Mouse (Mus musculus): Measurements from ENCODE around the gene Josd2. TPM values are rescaled to one million over a fixed set of nuclear protein-coding genes. Genes with fewer than 3 reads are reported as not detected.
A peak's percentile ranks its signal among the peaks of the same experiment; 100 is the strongest.

The Josd2 gene
- total RNA-seq, 2 experiments from 2014 or later = 61.5 to 68.3 TPM

DNA sequence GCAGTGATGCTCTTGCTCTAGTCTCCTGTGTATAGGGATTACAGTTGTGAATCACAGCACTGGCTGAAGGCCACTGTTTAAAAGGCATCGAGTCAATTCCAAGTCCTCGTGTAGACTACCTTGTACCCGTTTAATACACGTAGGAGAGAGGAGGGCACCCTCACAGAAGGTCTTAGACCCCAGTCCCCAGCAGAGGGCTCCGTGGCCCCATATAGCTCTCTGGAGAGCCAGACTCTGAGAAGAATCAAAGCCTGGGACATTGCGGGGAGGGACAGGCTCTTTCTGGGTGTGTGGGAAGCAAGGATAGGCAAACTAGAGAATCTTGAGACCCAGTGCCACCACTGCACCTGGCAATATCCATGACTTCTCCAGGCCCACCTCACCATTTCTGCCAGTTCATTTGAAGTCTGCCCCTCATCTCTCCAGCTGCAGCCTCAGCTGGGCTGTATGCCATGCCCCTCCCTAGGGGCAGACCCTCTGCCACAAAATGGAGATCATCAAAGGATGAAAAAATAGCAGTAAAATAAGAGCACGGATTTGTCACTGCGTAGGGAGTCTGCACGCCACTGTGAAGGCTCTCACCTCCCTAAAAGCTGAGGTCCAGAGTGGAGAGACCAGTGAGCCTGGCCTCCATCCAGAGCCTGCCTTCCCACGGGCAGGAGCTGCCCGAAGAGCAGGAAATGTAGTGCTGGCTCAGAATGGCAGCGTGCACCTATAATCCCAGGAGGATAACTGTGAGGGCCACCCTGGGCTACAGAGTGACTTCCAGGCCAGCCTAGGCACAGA, 21.5 kb upstream of the Josd2 start:
- no peak for DNase-seq

DNA sequence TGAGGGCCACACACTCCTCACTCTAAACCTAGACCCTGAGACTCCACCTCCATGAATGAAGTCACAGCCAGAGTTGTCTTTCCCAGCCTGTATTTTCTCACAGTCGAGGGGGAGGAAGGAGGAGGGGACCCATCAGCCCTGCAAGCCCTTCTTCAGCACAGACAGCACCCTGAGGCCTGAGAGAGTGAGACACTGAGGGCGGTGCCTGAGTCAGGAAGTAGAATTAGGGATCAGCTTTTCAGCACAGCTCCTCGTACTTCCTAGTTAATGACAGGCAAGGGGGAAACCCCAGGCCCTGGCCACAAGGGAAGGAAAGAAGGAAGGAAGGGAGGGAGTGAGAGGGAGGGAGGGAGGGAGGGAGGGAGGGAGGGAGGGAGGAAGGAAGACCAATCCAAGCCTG, 14.5 kb upstream of the Josd2 start:
- DNase-seq = no peak

DNA sequence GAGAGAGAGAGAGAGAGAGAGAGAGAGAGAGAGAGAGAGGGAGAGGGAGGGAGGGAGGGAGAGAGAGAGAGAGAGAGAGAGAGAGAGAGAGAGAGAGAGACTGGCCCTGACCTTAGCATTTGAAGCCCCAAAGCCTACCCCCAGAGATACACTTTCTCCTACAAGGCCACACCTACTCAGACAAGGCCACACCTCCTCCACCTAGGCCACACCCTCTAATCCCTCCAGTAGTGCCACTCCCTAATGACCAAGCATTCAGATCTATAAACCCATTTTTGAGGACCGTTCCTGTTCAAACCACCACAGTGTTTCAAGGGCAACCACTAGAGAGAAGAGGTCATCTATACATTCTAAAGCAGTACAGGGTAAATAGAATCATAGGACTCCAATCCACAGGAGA, 11.5 kb upstream of the Josd2 start:
- no peak for DNase-seq

DNA sequence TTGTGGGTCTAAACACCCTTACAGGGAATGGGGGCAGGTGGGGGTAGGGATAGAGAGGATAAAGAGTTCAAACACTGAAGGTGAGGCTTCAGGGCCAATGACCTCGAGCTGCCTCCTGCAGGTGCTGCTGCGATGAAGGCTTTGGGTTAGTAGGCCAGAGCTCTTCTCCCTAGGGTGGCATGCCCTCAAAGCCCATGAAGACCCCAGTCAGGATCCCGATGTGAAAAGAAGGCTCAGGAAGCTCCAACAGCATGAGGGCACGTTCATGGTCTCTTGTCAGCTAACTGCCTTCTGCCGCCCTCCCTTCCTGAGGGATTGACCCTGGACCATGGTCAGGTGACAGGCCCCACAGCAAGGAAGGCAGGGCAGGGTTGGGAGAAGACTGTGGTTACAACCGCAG, 7.7 kb upstream of the Josd2 start:
- DNase-seq = no peak

DNA sequence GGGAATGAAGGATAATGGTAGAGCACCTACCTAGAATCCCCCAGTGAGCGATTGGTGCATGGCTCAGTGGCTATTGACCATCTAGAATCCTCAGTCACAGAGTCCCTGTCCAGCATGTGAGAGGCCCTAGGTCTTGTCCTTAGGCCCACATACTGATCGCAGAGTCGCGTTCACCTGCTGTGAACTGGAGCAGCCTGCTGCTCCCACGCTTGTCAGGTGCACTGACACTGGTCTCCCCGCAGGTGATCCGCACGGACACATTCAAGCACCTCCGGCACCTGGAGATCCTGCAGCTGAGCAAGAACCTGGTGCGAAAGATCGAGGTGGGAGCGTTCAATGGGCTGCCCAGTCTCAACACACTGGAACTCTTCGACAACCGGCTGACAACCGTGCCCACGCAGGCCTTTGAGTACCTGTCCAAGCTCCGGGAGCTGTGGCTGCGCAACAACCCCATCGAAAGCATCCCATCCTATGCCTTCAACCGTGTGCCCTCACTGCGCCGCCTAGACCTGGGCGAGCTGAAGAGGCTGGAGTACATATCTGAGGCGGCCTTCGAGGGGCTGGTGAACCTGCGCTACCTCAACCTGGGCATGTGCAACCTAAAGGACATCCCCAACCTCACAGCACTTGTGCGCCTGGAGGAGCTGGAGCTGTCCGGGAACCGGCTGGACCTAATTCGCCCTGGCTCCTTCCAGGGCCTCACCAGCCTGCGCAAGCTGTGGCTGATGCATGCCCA, 6.8 kb upstream of the Josd2 start:
- no peak for DNase-seq

DNA sequence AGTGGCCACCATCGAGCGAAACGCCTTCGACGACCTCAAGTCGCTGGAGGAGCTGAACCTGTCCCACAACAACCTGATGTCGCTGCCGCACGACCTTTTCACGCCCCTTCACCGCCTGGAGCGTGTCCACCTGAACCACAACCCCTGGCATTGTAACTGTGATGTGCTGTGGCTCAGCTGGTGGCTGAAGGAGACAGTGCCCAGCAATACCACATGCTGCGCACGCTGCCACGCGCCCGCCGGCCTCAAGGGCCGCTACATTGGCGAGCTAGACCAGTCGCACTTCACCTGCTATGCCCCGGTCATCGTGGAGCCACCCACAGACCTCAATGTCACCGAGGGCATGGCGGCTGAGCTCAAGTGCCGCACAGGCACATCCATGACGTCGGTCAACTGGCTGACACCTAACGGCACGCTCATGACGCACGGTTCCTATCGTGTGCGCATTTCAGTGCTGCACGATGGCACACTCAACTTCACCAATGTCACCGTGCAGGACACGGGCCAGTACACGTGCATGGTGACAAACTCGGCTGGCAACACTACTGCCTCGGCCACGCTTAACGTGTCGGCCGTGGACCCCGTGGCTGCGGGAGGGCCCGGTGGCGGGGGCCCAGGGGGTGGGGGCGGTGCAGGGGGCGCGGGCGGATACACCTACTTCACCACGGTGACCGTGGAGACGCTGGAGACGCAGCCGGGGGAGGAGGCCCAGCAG, 6.1 kb upstream of the Josd2 start:
- no peak for DNase-seq

DNA sequence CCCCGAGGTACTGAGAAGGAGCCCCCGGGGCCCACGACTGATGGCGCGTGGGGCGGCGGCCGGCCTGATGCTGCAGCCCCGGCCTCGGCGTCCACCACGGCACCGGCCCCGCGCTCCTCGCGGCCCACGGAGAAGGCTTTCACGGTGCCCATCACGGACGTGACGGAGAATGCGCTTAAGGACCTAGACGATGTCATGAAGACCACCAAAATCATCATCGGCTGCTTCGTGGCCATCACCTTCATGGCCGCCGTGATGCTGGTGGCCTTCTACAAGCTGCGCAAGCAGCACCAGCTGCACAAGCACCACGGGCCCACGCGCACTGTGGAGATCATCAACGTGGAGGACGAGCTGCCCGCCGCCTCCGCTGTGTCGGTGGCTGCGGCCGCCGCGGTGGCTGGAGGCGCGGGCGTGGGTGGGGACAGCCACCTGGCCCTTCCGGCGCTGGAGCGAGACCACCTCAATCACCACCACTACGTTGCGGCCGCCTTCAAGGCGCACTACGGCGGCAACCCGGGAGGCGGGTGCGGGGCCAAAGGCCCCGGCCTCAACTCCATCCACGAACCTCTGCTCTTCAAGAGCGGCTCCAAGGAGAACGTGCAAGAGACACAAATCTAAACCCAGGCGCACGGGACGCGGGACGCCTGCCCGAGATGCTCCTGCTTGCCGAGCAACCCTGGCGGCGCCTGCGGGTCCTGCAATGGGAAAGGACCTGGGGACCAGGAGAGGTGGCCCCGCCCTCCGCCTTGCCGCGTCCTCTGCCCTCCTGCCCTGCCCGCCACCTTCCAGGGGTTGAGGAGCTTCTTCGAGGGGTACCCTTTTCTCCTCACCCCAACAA, 5.3 kb upstream of the Josd2 start:
- DNase-seq = peak; percentile 66

DNA sequence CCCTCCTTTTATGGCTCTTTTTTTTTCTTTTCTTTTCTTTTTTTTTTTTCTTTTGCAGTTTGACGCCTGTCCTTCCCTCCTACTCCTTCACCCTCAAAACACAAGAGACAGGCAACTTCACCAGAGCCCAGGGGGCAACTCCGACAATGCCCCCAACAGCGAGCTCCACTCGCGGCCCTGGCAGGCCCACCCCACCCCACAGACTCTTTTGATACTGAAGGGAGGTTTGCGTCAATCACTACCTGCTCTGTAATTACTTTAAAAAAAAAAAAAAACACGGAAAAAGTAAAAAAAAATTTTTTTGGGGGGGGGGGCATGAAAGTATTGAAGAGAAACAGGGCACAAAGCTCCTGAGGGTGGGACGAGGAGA, 4.7 kb upstream of the Josd2 start:
- no peak for DNase-seq

DNA sequence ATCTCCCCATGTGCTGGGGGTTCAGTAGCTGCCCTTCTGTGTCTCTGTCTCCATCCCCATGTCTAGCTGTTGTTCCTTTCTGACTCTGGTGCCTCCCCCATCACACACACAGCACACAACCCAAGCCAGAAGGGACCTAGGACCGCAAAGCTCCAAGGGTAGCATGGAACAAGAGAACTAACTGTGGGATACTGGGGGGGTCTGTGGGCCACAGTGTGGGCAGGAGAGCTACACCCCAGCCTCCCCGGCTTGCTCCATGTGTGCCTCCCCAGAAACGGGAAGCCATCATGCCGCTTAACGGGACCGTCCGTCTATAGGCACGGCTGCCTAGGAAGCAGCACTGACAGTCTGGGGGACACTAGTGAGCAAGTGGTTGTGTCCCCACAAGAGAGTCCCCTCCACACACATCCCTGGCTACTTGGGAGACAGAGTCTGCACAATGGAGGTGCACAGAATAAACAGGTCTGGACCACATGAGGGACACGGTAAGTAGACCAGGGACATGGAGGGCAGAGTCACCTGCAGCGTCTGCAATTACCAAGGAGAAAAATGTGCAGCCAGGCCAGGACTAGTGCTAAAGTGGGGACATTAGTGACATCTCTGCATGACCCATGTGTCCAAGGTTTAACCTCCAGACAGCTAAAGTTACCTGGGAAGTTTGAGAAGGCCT, 4.1 kb upstream of the Josd2 start:
- DNase-seq = no peak

DNA sequence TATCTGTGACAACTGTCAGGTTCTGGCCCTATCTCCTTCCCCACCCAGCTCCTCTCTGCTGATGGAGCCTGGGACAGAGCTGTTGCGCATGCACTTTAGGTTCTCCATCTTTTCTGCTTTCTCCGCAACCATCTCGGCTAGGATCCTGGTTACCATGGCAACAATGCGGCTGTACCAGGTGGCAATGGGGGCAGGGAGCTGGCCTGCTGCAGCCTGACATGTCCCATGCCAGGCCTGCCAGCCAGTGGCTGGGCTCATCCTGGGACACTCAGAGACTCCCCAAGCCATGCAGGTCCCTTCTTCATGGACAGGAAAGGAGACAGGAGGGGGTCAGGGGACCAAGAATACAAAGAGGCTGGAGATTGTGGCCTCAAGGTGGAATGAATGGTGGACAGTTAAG, 3.3 kb upstream of the Josd2 start:
- no peak for DNase-seq

DNA sequence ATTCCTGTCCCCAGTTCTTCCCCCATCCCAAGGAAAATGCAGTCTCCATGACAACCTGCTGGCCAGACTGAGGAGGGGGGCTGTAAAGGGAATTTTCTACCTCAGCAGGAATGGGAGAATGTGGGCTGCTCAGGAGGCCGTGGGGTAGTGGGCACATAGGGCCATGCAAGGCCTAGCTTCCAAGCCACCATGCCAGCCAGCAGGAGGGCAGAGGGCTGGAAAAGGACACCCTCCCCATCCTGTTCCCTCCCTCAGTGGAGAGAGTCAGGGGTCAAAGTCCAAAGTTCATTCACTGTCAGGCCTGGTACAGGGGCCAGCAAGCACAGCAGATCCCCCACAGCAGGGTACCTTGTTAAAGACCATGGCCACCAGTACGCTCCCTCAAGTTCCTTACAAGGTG, 2.7 kb upstream of the Josd2 start, which contains the start of gene Aspdh:
TSS of gene Aspdh (plus strand) at position 281 of the 400 bp plus-strand sequence.
- DNase-seq = no peak

DNA sequence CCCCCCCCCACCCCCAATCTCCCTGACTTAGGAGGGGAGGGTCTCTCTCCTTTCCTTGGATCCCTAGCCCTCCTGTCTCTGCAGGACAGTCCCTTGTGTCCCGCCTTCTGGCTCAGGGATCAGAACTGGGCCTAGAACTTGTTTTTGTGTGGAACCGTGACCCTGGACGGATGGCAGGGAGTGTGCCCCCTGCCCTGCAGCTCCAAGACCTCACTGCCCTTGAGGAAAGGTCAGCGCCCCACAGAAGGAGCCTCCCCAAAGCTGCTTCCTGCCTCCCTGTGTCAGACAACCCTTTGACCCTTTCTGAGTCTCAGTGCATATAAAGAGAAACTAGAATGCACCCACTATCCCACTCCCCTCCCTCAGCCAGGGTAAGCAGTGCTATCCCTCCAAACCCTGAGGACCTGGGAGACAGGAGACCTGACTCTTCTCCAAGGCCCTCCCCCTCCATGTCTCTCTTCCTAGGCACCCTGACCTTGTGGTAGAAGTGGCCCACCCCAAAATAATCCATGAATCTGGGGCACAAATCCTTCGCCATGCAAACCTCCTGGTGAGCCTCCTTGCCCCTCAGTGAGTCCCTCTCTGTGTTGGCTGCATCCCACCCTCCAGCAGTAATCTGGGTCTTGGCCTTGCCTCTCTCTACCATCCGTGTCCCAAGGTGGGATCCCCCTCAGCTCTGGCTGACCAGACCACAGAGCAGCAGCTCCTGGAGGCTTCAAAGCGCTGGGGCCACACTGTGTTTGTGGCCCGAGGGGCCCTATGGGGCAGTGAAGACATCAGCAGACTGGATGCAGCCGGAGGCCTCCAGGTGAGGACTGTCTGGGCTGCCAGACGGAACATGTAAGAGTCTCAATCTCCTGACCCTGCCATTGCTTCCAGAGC, 1.5 kb upstream of the Josd2 start:
- DNase-seq = no peak

DNA sequence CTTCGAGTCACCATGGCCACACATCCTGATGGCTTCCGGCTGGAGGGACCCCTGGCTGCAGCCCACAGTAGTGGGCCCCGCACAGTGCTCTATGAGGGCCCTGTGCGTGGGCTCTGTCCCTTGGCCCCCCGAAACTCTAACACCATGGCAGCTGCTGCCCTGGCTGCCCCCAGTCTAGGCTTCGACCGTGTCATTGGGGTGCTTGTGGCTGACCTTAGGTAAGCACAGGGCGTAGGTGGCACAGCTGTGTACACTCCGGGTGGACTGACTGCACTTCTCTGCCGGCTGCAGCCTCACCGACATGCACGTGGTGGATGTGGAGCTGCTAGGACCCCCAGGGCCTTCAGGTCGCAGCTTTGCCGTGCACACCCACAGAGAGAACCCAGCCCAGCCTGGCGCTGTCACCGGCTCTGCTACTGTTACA, 880 bp upstream of the Josd2 start:
- DNase-seq = no peak

DNA sequence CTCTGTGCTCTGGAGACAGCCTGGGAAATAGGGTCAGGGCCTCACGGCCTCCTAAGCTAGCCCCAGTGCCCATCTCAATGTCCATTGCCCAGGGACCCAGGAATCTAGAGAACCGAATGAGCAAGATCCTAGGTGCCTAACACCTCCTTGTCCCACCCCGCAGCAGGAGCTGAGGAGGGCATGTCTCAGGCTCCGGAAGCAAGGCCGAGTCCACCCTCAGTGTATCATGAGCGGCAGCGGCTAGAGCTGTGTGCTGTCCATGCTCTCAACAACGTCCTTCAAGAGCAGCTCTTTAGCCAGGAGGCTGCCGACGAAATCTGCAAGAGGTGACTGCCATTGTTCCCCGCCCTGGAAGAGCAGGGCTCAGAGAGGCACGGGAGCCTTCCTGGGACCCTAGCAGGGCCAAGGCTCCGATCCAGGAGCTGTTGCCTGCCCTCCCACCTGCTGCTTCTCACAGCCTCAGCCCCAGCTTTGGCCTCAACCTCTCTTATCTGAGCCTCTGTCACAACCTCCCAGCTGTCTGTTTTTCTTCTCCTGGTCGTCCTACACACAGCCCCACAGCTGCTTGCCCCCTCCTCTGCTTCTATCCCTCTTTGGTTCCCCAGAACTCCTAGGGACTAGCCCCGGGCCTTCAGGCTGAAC, 985 bp downstream of the Josd2 start:
- DNase-seq = peak; percentile 10

DNA sequence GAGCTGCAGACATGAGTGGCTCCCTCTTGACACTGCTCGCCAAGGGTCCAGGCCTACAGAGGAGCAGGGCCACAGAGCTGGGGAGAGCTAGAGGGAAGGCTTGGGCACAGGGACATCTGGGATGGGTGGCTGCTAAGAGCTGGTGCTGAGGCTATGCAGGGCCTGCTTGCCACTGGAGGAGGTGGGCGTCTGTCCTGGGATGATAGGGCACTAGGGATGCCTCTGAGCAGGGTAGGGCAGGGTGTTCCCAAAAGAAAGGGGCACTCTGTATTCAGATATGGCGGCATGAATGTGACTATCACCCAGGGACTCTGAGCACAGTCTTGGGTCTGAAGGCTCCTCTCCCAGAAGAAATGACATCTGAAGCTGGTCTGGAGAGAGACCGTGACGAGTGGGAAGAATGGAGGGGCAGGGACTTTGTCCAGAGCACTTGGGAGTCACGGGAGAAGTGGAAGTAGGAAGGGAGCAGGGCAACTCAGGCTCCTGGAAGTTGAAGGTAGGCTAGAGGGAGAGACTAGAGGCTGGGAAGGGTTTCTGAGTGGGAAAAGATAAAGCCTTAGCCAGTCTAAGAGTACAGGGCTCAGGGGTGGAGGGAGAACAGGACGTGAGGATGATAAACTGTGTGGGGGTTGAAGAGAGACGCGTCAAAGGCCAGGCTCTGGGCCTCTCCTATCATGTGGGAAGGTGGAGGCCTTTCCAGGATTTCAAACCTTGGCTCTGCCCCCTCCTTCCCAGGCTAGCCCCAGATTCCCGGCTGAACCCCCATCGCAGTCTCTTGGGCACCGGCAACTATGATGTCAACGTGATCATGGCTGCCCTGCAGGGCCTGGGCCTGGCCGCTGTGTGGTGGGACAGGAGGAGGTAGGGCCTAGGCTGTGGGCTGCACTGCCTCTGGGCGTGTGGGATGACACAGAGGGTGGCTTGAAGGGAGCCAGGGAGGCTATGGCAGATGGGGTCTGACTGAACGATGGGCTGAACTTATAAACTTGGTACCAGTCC, 2.2 kb downstream of the Josd2 start:
- no peak for DNase-seq

DNA sequence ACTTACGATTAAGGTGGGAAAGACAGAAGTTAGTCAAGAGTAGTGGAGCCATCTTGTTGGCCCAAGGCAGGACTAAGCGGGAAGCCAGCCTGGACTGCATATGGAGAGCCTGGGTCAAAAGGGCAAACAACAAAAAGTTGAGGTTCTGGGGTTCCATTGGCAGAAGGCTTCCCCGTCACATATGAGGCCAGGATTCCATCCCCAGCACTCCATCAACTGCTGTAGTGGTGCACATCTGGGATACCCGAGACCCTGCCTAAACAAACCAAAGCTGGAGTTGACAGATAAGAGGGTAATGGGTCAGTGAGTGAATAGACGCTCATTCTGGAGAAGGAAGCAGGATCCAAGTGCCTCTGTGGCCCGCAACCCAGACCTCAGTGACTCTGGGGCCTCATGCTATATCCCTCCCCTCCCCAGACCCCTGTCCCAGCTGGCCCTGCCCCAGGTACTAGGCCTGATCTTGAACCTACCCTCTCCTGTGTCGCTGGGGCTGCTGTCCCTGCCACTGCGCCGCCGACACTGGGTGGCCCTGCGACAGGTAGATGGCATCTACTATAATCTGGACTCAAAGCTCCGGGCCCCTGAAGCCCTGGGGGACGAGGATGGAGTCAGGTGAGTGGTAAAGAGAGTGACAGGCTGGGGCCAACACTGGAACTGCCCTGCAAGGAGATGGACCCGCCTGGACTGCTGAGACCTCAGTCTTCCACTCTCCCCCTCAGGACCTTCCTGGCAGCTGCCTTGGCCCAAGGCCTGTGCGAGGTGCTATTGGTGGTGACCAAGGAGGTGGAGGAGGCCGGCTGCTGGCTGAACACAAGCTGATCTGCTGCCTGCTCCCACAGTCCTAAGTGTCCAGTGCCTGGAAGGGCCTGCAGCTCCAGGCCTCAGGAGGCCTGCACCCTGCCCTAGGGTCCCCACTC, 3.2 kb downstream of the Josd2 start:
- DNase-seq = peak; percentile 11

DNA sequence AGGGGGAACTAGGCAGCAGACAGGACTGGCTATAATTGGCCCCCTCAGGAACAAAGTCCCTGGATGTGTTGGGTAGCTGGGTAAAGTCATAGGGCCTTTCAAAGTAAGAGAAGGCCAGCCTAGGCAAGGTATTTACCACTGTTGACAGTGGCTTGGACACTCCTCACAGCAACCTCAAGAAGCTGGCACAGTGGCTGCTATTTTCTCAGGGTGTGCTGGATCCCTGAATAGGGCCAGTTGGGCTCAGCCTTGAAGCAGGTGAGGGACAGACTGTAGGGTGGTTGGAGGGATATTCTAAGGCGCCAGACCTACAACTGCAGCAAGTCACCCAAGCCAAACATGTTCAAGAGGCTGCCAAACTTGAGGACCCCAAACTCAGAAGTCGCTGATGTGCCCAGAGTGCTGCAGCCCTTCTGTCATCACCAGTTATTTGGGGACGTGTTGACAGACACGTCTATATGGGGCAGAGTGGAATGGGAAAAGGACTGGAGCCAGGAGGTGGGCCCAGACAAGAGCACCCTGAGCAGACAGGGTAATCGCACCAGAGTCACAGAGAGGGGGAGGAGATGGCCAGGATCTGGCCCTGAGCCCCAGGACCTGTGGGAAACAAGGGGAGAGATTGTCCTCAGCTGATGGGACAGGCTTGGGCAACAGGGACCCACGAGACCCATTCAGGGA, 4.2 kb downstream of the Josd2 start:
- peak; percentile 47 for DNase-seq
